Mouse (Mus musculus) spleen, postnatal 0 days (tissue): ENCODE data around the gene Hmgcs2. TPM values are rescaled to one million over a fixed set of nuclear protein-coding genes. Genes with fewer than 3 reads are reported as not detected.

Experiments used
- polyA plus RNA-seq: library from polyadenylated mRNA; unstranded; fragments of >200 nt; fragmentation: Nextera tagmentation; extraction: Ambion mirVana; gene quantifications from 2 replicates; pipeline ENCODE4 v1.2.1, GENCODE M21; 2015

Gene Hmgcs2
- polyA plus RNA-seq: 14.0 and 15.8 TPM in 2 replicates

DNA sequence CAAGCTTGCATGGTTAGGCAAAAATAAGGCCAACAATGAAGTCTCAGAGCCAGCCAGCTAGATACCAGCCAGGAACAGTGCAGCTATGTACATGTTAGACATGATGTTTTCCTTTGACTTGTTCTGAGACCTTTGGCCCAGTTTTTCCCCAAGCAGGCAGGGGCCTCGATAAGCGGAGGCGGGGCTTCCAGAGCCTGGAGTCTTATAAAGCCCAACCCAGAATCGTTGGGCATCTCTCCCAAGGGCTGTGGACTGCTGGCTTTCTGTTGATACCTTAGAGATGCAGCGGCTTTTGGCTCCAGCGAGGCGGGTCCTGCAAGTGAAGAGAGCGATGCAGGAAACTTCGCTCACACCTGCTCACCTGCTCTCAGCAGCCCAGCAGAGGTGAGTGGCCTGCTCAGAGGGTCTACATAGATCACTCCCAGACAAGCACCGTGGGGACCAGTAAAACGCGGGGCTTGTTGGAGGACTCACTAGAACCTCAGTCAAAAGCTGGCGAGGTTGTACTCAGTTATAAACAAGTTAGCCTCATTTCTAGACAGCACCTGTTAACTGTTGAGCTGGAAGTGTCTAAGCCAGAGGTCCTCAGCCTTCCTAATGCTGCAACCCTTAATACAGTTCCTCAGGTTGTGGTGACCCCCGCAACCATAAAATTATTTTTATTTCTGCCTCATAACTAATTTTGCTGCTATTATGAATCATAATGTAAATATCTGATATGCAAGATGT lies at the start of gene Hmgcs2:
TSS of gene Hmgcs2 (plus strand) at position 232 of the 729 bp plus-strand sequence.

DNA sequence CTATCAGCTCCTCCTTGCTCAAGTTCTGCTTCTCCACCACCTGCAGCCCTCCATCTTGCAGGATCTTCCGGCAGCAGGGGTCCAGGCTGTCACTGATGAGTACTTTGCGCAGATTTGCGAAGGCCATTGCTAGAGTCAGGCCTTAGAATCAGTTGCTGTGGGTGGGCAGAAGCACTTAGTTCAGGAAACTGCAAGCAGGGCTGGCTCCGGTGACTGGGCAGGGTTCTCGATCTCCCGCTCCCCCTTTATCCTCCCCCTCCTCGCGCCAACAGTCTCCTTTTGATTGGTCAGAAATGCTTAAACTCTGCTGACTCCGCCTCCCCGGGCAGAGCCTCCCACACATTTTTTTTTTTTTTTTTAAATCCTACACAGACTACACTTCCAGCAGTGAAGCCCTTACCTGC lies 59.5 kb downstream of the Hmgcs2 start, which contains the start of gene Phgdh:
TSS of gene Phgdh (minus strand) at position 285 of the 404 bp plus-strand sequence.

Other genes starting within 250 kb of the Hmgcs2 start
- not detected in 2 replicates for gene Adam30, start 119.8 kb upstream of the Hmgcs2 start, polyA plus RNA-seq
- not detected in 2 replicates for gene Reg4, start 58.3 kb upstream of the Hmgcs2 start, polyA plus RNA-seq
- 70.5 and 71.3 TPM in 2 replicates for gene Phgdh, start 59.6 kb downstream of the Hmgcs2 start, polyA plus RNA-seq
- gene Zfp697, start 102.0 kb downstream of the Hmgcs2 start, polyA plus RNA-seq: 0.72 and 1.1 TPM in 2 replicates
- not detected in 2 replicates for gene Gm4450, start 176.7 kb downstream of the Hmgcs2 start, polyA plus RNA-seq
- gene Hsd3b4, start 230.1 kb downstream of the Hmgcs2 start, polyA plus RNA-seq: not detected in 2 replicates